Mouse (Mus musculus) inflammation-experienced regulatory T-cells (primary cell): ENCODE measurements around the gene Bmp2. TPM values are rescaled to one million over a fixed set of nuclear protein-coding genes. Genes with fewer than 3 reads are reported as not detected.

ENCODE experiments used
- polyA plus RNA-seq, 2 experiments: library from polyadenylated mRNA; unstranded; fragments of 100-300 nt; shearing (Covaris generic); gene quantifications; one replicate each; pipeline ENCODE4 v1.2.1; 2017

Bmp2 gene
- under 1 TPM in 1 of 2 experiments, not detected in 1; 0.80 TPM for polyA plus RNA-seq

GRCm38 (mm10) chr2:133552031-133552841, at the start of gene Bmp2:
TSS of gene Bmp2 (plus strand) at chr2:133552159.

